Mouse (Mus musculus) cerebellum, postnatal 4 days (tissue): ENCODE measurements around the gene Mob3b.

Experiments used
- DNase-seq, 2 experiments: peaks; one replicate each; pipeline ENCODE4 v3.0.0; 2022; ENCODE audit warnings: low spot score in 2 of 2, mixed read lengths in 1 of 2

Gene Mob3b

DNA sequence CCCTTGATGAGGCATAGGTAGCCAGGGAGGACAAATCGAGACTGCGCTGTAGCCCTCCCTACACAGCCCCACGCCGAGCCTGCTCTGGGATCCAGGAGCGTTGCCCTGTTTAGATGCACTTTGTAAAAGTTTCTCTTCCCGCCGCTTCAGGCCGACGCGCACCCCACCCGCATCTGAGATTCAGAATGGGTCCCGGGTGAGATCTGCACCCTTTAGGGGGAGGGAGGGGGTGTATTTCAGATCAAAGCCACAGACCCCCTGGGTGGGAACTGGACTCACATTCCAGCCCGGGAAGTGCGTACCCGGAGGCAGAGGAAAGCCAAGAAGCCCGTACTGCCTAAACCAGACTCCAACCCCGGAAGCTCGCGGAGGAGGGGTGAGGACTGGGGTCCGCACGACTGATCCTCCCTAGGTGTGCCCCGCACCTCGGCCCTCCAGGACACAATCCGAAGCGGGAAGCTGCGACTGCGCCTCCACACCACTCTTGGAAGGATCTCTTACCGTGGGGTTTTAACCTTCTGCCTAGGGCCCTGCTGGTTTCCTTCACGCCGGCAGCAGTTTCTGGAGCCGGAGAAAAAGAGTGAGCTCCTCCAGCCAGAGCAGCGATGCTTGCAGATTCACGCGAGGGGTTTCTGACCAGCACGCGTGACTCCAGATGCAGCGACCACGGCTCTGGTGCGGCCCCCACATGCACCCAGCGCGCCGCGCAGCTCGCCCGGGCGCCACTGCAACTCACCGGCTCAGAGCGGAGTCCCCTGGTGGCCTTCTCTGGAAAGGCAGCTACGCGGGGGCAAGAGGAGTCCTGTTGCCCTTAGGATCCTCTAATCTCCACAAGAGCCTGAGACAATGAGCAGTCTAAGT is at the start of gene Mob3b:
Gene Mob3b (minus strand): TSS at position 734 of the 861 bp plus-strand sequence.
- DNase-seq = peak; percentile 57 to 86

DNA sequence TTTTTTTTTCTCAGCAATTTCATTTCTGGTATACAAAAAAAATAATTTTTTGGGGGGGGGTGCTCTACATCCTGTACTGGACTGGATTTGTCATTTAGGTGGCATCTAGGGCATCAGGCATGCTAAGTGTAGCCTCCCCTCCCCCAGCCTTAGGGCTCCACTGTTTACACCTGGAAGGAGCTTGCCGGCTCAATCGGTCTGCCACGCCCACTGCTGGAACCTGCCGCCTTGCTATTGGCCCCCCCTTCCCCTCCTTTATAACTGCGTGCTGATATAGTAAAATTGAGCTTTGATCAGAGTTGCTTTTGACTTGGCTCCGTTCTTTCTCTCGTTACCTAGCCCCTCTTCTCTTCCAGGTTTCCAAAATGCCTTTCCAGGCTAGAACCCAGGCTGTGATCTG is 47.4 kb upstream of the Mob3b start:
- DNase-seq = no peak

DNA sequence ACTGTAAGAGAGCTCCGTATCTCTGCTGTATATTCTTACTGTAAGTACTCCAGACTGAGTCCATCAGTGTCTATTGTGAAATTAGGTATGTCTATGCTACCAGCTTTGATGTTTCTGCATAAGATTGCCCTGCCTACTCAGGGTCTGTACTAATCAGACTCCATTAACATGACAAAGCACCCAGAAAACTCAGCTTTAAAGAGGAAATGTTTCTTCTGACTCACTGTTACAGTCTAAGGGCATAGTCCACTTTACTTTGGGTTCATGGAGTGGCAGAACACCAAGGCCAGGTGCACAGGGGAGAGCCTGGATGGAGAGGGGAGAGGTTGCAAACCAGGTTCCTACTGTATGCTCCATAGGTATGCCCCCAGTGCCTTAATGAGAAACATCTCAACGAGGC is 46.4 kb upstream of the Mob3b start:
- DNase-seq = no peak

DNA sequence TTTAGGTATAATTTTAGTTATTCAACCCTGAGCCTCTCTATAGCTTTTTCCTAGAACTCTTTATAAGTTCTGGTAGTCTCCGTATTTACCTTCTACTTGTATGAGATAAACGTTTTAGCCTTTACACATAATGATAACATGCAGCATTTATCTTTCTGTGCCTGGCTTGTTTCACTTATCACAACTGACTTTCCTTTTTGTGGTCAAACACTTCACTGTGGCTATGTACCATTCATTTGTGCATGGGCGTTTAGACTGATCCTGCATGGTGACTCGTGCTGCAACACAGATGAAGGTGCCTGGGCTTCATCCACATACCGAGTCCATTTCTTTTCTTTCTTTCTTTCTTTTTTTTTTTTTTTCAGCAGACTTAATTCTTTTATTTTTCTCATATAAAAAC is 44.4 kb upstream of the Mob3b start:
- no peak for DNase-seq

DNA sequence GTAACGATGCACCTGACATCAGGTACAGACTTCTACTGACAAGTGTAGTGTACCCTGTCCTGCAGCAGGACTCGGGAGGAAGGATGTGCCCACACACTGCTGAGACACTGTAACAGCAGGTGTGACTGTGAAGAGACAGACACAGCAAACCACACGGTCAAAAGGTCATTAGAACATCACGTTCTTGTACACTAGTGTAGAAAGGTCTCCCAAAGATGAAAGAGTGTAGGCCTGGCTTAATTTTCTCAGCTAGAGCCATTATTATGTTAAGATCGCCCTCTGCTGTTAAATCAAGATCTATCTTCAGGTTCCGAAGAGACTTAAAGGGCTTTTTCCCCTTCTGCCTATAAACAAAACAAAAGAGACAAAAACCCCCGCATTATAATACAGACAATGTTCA is 35.4 kb upstream of the Mob3b start:
- DNase-seq = no peak

DNA sequence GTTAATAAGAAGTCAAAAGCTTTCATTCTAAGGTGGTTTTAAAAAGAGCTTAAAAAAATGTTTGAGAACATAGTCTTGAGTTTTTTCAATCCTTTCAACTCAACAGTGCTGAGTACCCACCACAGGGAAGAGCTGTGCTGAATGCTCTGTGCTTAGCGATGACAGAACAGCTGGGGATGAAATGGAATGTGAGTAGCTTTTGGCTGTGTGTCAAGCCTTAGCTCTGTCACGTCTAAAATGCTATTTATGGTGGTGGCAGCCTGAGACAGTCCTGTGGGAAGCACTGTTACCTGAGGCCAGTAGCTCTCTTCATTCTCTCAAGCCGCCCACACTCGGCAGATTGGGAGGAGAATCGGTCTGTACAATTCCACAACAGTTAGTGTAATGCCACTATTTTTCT is 32.5 kb upstream of the Mob3b start:
- no peak for DNase-seq

DNA sequence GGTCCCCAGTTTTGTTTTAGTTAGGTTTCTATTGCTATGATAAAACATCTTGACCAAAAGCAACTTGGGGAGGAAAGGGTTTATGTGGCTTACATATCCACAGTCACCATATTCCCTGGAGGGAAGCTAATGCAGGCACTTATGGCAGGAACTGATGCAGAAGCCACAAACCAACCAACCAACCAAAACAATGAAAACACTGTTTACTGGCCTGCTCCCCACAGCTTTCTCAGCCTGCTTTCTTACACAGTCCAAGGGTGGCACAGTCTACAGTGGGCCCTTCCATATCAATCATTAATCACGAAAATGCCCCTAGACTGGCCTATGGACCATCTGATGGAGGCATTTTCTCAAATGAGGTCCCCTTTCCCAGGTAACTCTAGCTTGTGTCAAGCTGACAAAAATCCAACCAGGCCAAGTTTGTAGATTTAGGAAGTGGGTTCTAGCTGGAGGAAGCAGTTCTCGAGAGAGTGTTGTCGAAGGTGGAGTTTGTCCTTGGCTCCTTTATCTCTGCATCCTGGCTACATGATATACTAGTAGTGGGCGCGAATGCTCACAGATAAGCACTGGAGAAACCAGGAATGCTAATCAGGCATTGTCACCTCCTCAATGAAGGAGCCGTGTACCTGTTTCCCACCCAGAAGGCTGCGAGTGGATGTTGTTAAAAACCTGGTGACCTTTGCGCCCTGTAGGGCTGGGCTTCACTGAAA is 30.5 kb upstream of the Mob3b start:
- no peak for DNase-seq

DNA sequence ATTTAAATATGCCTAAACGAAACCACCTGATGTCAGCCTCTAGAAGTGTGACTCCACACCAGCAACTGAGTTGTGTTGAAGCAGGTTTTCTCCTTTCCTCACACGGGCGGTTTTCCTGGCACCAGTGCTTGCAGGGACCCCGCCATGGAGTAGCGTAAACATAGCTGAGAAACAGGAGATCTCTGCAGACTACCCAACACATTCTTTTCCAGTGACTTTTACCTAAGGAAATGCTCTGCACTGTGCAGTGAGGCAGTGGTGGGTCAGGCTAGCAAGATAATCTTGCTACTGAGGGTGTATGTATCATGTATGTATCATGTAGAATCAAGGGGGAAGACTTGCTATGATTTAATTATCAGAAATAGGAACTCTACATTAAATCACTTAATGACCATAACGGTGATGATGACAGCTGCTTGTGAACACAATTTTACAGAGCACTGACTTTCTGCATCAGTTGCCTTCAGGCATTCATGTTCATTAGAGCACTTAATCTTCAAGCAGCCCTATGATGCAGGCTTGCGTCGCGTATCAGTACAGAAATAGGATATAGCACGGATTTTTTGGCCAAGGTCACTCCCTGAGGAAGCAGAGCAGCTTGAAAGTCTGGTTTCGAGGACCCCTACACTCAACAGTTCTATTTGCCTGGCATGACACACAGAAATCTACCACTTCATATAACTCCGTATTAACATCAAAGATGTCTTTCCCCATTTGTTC is 20.8 kb upstream of the Mob3b start:
- no peak for DNase-seq

DNA sequence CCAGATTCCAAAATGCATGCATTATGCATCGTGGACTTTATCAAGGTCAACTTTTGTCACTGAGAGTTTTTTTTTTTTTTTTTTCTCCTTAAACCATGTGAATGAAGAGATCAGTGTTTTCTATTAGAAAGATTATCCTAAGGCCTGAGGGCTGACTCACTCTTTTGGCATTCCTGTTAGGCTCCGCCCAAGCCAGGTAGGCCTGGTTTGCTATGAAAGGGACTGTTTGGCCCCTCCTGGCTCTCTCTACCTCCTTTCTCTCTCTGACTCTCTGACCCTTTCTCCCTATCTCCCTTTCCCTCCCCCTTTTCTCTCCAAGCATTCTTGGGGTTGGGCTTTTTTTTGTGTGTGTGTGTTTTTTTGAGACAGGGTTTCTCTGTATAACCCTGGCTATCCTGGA is 18.3 kb upstream of the Mob3b start:
- no peak for DNase-seq

DNA sequence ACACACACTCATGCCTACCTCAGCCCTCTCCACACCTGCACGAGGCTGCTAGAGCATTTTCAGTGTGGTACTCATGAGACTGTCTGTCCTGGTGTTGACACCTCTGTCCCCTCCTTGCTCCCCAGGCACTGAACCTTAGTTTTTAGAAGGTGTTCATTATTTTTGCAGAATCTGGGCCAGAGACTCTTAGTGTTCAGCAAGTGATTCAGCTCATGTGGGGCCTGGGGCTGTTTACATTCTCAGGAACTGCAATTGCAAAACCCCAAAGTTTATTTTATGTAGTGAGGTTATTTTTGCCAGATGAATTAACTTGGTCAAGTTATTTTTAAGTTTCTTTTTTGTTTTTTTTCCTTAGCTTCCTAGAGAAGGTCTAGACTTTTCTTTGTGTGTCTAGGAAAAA is 16.3 kb upstream of the Mob3b start:
- DNase-seq = no peak

DNA sequence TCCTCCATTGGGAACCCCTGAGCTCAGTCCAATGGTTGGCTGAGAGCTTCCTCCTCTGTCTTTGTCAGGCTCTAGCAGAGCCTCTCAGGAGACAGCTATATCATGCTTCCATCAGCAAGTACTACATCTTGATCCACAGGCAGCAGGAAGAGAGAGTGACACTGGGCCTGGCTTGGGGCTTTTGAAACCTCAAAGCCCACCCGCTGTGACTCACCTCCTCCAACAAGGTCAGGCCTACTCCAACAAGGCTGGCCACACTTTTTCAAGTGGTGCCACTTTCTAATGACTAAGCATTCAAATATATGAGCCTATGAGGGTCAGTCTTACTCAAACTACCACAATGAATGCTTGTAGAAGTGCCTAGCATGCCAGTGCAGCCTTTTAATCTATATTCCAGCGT is 15.2 kb upstream of the Mob3b start:
- no peak for DNase-seq

DNA sequence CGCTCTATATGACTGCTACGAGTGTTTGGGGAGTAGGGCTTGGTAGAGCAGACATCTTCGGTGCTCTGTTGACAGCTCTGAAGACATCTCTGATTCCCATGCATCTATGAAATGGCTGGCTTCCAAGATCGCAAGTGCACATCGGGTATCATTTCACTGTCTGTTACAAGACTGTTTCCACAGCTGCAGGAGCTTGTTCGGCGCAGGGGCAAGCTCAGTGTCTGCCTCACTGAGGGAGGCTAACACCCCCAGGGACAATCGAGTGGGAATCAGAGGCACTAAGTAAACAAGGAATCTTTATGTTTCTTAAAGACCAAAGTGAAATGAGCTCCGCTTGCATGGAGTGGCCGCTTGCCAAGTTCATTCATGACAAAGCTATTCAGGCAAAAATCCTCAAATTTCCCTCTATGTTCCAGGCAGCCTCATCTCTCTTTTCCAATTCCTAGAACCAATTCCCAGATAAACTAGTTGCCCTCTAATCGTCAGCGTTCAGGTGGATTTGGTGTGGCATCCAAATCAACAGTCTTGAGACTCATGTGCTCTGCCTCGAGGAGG is 12.4 kb upstream of the Mob3b start:
- DNase-seq = no peak

DNA sequence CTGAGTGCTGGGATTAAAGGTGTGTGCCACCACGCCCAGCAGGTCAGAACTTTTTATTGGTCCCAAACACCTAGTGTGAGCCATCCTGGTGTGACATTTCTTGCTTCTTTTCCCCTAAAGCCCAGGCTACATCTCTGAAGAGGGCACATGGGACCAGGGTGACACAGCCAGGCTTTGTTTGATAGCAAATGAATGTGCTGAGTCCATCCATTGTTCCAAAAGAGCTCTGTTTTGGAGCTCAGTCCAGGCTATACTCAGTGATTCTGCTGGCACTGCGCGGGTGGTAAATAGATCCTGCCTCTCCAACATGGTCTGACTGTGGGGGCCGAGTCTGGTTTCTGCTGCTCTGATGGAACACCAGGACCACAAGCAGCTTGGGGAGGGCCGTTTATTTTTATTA is 10.6 kb upstream of the Mob3b start:
- no peak for DNase-seq

DNA sequence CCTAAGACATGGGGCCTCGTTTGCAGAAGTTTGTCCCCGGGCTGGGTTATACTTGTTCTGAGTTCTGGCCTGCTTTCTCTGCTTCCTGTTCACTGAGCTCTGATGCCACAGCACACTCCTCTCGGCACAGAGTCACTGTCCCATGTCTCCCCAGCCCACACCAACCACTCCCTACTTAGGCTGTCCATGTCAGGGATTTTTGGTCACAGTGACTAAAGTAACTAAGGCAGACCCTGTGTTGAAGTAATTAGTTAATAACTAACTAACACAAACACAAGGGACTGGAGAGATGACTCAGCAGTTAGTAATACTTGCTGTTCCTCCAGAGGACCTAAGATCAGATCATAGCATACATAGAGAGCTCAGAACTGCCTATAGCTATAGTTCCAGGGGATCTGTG is 8.7 kb upstream of the Mob3b start:
- no peak for DNase-seq

DNA sequence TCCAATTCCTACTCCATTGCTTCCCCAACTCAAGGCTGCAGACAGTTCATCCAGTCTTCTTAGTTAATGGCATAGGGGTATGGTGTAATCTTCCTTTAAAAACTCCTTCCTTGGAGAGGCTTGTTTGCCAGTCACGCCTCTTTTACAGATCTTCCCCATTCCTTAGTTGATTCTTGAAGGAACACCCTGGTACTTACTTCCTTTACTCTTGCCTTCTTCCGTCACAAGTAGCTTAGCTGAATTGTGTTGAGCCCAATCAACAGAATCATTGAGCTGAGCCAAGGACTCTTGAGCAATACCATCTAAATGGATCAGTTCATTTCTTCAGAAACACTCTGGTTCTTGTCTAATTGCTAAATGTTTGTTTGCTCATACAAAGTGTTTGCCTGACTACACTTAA is 8.0 kb upstream of the Mob3b start:
- no peak for DNase-seq

DNA sequence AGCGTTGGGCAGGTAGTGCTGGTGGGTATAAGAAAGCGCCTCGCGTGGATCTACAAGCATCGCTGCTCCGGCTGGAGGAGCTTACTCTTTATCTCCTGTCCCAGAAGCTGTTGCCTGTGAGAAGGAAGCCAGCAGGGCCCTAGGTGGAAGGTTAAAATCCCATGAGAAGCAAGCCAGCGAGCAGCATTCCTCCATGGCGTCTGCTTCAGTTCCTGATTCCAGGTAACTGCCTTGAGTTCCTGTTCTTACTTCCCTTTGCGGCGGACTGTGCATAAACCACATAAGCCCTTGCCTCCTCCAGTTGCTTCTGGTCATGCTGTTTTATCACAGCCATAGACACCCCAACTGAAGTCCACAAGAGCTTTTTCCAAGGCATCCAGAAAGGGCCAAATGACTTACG is 531 bp upstream of the Mob3b start:
- no peak for DNase-seq

DNA sequence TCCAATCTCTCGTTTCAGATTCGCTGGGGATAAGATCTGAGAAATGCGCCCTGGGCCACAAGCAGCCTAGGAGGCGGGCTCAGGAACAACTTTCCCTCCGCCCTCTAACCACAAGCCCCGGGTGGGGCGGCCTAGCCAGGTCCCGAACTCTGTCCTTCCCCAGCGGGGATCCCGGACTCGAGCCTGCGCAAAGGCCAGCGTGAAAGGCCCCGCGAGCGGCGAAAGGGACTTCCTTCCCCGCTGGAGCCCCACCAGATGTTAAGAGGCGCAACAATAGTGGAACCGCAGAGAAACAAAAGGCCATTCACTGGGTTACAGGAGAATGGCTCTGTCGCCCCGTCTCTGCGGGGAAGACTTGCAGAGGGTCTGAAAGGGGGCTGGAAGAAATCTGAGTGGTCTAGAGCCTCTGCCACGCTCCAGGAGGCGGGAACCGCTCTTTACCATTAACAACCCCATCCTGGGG is 1.1 kb downstream of the Mob3b start:
- DNase-seq = peak in 1 of 2 experiments; percentile 33

DNA sequence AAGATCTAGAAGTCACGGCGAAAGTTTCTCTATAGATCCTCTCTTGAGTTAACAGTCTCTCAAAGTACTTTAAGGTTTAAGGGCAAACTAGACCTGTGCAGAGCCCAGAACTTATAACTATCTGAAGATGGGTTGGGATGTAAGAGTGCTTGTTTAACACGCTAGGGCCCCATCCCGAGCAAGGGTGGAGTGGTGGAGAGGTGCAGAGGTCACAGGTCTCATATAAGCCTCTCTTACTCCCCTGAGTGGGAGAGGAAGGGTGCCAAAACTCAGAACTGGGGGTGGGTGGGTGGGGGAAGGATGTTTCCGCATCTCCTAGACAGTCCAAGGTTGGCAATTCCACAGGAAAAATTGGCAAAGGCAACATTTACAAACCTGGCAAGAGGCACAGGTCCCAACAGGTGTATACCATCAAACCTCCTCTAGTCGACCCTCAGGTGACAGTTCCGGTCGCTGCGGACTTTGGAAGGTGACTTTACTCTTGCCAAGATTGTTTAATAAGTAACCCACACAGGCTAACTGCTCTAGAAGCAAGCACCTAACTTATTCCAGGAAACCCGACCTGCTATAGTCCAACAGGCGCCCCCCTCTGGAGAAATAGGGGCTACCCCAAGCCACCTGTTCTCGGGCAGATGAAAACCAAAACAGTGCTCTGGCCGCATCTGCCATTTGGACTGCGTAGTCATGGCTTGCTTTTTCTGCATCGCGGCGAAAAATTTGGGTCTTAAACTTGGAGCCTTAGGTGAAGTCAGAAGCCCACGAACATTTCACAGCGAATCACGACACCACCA is 2.0 kb downstream of the Mob3b start:
- DNase-seq = no peak

DNA sequence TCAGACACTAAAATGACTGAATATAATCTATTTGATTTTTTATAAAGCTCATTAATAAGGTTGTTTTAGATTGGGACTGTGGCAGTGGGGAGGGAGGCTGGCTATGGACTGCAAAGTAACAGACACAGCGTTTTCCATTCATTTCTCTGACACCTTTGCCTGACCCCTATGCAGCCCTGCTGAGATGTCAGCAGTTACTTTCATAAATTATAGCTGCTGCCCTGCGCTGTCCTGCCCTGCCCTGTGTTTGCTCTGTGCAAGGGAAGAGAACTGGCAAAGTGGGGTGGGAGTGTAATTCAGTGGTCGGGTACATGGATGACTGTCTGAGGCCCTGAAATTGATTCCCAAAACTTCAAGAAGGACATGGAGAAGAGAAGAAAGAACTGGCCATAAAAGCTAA is 3.2 kb downstream of the Mob3b start:
- DNase-seq = no peak

DNA sequence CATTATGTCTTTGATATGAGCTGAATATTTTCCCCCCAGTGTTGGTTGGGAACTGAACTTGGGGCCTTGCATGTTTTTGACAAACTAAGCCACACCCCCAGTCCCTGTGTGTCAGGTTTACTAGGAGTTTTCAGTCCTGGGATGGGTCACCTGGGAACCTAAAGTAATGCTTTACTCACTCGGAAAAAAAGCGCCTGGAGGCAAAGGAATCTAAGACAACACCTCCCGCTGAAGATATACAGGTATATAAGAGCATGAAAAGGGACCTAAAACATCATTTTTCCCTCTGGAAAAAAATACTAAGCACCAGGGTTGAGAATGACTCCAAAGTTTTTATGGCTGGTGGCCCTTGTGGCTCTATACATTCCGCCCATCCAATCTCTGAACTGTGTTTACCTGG is 5.5 kb downstream of the Mob3b start, which contains the start of gene Ifnk:
Gene Ifnk (plus strand): TSS at position 301 of the 400 bp plus-strand sequence.
- no peak for DNase-seq

DNA sequence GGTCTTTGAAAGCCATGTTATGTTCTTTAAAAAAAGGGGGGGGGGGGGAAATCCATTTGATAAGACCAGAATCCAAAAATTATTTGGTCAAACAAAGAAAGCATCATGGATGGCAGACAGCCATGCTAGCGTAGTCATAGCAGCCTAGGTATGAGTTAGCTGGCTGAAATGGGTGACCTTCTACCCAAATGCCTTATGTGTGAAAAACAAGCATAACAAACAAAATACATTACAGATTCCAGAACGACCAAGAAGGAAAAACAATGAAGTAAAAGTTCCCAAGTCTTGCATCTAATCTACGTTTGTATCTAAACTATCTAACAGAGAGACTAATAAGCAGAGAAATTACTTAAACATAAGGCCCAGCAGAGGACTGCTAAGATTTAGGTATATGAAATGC is 6.6 kb downstream of the Mob3b start:
- no peak for DNase-seq
